Mouse (Mus musculus) erythroblast, embryonic 14.5 days (primary cell): Measurements from ENCODE around the gene Actr1a.

Experiments used
- GATA1 ChIP-seq: IDR thresholded peaks from 2 replicates; pipeline ENCODE4 v1.6.1; 2012; ENCODE audit warnings: low read length, inconsistent platforms, mixed read lengths
- TAL1 ChIP-seq: IDR thresholded peaks from 3 replicates; pipeline ENCODE4 v1.6.1; 2012; ENCODE audit warnings: low read length, inconsistent platforms, mixed read lengths

DNA sequence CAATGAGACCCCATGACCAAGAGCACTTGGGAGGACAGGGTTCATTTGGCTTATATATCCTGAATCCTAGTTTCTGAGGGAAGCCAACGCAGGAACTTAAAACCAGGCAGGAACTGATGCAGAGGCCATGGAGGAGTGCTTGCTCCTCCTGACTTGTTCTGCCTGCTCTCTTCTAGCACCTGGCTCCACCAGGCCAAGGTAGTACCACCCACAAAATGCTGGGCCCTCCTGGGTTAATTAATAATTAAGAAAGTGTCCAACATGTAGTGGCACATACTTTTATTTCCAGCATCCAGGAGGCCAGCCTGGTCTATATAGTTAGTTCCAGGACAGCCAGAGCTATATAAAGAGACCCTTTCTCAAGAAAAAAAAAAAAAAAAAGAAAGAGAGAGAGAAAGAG is 8.5 kb upstream of the Actr1a start:
- TF ChIP-seq TAL1 (no peak), GATA1 (no peak)
